Mouse (Mus musculus) hindbrain, postnatal 0 days (tissue): ENCODE data around the gene Rora. TPM values are rescaled to one million over a fixed set of nuclear protein-coding genes. Genes with fewer than 3 reads are reported as not detected.

Experiments
- ATAC-seq: fragments of 200-750 bp; cut with Nextera tagmentation; 2 replicates; pipeline ENCODE4 v1.8.0; 2017; ENCODE audit warnings: mild to moderate bottlenecking, moderate TSS enrichment, moderate library complexity
- DNase-seq: peaks from one replicate; pipeline ENCODE4 v3.0.0-alpha.2; 2015; ENCODE audit warnings: low spot score
- H3K27ac ChIP-seq: fragments of 300-500 bp; sonication (generic); 2 replicates; pipeline ENCODE4 v1.5.1; 2014; ENCODE audit warnings: mild to moderate bottlenecking
- H3K27me3 ChIP-seq: fragments of 300-500 bp; sonication (generic); 2 replicates; pipeline ENCODE4 v1.6.1; 2014; ENCODE audit warnings: low read length, mixed read lengths; ENCODE audit not compliant: insufficient read depth
- H3K36me3 ChIP-seq: fragments of 300-500 bp; sonication (generic); 2 replicates; pipeline ENCODE4 v1.6.1; 2014; ENCODE audit warnings: low read length, mixed read lengths; ENCODE audit not compliant: insufficient read depth
- H3K4me1 ChIP-seq: fragments of 300-500 bp; sonication (generic); 2 replicates; pipeline ENCODE4 v1.6.1; 2014; ENCODE audit warnings: antibody characterized with exemption, low read length, mixed read lengths; ENCODE audit not compliant: insufficient read depth
- H3K4me2 ChIP-seq: fragments of 300-500 bp; sonication (generic); 2 replicates; pipeline ENCODE4 v1.6.1; 2014; ENCODE audit warnings: low read depth, mild to moderate bottlenecking, low read length, moderate library complexity, mixed read lengths
- H3K4me3 ChIP-seq: fragments of 300-500 bp; sonication (generic); 2 replicates; pipeline ENCODE4 v1.5.1; 2014; ENCODE audit warnings: low read length
- H3K9ac ChIP-seq: fragments of 300-500 bp; sonication (generic); replicated peaks from 2 replicates; pipeline ENCODE4 v1.6.1; 2014; ENCODE audit warnings: mild to moderate bottlenecking, low read length, moderate library complexity, mixed read lengths
- H3K9me3 ChIP-seq: fragments of 300-500 bp; sonication (generic); 2 replicates; pipeline ENCODE4 v1.6.1; 2016; ENCODE audit warnings: low read length, mixed read lengths
- CTCF ChIP-seq: IDR thresholded peaks from 2 replicates; pipeline ENCODE4 v1.5.1; 2016; ENCODE audit warnings: antibody characterized with exemption, control low read depth, low read depth
- WGBS: fragments of 180-500 bp; shearing (Covaris S2); extraction: QIAGEN DNeasy Blood & Tissue Kit; methylation state at CpG from one replicate; pipeline ENCODE4 v1.1.7; 2014; 5-methylcytosine and 5-hydroxymethylcytosine counted together
- polyA plus RNA-seq: library from polyadenylated mRNA; unstranded; fragments of >200 nt; fragmentation: Nextera tagmentation; extraction: Ambion mirVana; gene quantifications from 2 replicates; pipeline ENCODE4 v1.2.1, GENCODE M21; 2015
- total RNA-seq: library from RNA; depleted of rRNA; stranded (reverse); fragments of >200 nt; gene quantifications from 2 replicates; pipeline ENCODE4 v1.2.3, GENCODE M21; 2014

The Rora gene
- total and polyA plus RNA-seq, 2 experiments from 2014 or later = 27.5 to 59.4 TPM

DNA sequence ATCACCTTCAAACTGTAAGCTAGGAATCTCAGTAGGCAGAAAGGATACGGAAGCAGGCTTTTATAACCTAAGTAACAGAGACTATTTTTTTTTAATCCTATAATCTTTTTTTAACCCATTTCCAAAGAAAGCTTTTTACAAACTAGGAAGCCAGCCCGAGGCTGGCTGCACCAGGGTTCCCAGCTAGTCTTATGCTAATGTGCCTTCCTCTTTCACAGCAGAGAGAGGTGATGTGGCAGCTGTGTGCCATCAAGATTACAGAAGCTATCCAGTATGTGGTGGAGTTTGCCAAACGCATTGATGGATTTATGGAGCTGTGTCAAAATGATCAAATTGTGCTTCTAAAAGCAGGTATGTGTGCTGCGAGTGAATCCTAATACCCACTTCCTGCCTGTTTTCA, 719.3 kb downstream of the Rora start:
- ATAC-seq (no peak), DNase-seq (no peak)
- Histone ChIP-seq H3K36me3 (peaks cover 20% of the 10 kb centered on the region), H3K9ac (no peak overlapping the region), H3K4me1 (no peaks in the 10 kb centered on the region), H3K4me3 (no peak overlapping the region), H3K9me3 (no peaks in the 10 kb centered on the region), H3K4me2 (no peak overlapping the region), H3K27me3 (no peaks in the 10 kb centered on the region), H3K27ac (no peak overlapping the region)
- TF ChIP-seq CTCF = no peak
- 41% methylated on average over 4 of the region's 4 CpGs for WGBS

DNA sequence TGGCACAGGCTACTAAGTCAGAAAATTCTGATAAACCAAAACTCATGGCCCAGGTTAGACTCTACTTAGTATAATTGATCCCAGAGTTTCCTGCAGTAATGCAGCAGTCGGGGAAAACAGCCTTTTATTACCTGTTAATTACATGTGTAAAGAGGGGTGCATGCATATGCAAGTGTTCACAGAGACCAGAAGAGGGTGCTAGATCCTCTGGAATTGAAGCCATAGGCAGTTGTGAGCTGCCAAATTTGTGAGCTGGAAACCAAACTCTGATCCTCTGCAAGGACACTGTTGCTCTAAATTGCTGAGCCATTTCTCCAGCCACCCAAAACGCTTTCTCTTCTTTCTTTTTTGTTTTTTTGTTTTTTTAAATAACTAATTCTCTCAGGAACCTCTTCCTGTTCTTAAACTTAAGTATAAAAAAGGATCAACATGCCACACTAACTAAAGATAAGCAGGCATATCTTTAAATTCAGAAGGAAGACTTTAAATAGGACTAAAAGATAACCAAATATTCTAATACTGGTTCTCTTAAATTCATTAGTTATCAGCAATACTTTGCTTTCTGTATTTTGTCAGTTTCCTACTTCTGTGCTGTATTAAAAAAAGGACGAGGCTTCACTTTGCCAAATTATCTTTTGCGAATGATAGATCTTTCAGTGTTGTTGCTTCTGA, 723.5 kb downstream of the Rora start:
- 88% methylated on average over 4 of the region's 4 CpGs for WGBS
- H3K4me3 ChIP-seq = no peak overlapping the region
- H3K9ac ChIP-seq = no peak overlapping the region
- H3K27ac ChIP-seq = no peak overlapping the region
- no peak overlapping the region for H3K4me2 ChIP-seq
- no peaks in the 10 kb centered on the region for H3K9me3 ChIP-seq
- no peaks in the 10 kb centered on the region for H3K27me3 ChIP-seq
- 0 out of 2 replicates have a peak, but pooled peaks have one; percentile 14 for TF ChIP-seq CTCF
- H3K36me3 ChIP-seq = peaks cover 20% of the 10 kb centered on the region
- DNase-seq (no peak), ATAC-seq (no peak)
- no peaks in the 10 kb centered on the region for H3K4me1 ChIP-seq

DNA sequence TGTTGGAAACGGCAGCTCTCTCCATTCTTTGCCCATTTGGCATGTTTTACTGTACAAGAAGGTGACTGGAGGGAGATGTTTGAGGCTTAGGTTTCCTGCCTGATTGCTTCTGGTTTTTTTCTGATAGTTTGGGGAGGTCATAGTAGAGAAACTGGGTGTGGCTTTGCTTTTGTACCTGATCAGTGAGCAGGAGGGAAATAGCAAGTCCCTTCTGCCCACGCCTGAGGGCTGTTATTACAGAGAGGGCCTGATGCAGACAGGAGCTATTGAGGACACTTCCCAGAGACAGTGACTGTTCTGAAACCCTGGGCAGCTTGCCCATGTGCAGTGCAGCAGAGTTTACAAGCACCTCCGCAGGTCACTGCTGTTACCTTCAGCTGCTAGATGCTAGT, 724.1 kb downstream of the Rora start:
- DNase-seq (no peak), ATAC-seq (no peak)
- Histone ChIP-seq H3K27me3 (no peaks in the 10 kb centered on the region), H3K9me3 (no peaks in the 10 kb centered on the region), H3K4me1 (no peaks in the 10 kb centered on the region), H3K27ac (no peak overlapping the region), H3K36me3 (peaks cover 20% of the 10 kb centered on the region), H3K4me2 (no peak overlapping the region), H3K9ac (no peak overlapping the region), H3K4me3 (no peak overlapping the region)
- 87% methylated on average over 3 of the region's 3 CpGs for WGBS
- TF ChIP-seq CTCF = no peak

DNA sequence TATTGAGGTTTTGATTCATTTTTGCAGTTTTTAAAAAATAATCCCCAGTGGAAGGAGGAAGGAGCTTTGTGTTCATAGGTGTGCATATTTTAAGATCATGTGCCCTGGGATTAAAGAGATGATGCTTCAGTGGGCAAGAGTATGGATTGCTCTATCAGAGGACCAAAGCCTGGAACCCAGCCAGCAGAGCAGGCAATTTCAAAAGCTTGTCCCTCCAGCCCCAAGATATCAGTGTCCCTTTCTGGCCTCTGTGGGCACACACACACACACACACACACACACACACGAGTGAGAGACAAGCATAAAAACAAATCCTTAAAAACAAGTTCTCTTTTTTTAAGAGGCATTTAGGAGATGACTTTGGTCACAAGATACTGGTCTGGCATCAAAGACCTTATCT, 727.0 kb downstream of the Rora start:
- no peak overlapping the region for H3K4me3 ChIP-seq
- WGBS = 77% methylated on average over 1 of the region's 1 CpGs
- no peak overlapping the region for H3K27ac ChIP-seq
- H3K4me2 ChIP-seq = no peak overlapping the region
- no peaks in the 10 kb centered on the region for H3K4me1 ChIP-seq
- no peaks in the 10 kb centered on the region for H3K9me3 ChIP-seq
- DNase-seq (no peak), ATAC-seq (no peak)
- H3K36me3 ChIP-seq = peaks cover 11% of the 10 kb centered on the region; the same call in 1 of the 2 replicates
- no peaks in the 10 kb centered on the region for H3K27me3 ChIP-seq
- H3K9ac ChIP-seq = no peak overlapping the region
- no peak for TF ChIP-seq CTCF

DNA sequence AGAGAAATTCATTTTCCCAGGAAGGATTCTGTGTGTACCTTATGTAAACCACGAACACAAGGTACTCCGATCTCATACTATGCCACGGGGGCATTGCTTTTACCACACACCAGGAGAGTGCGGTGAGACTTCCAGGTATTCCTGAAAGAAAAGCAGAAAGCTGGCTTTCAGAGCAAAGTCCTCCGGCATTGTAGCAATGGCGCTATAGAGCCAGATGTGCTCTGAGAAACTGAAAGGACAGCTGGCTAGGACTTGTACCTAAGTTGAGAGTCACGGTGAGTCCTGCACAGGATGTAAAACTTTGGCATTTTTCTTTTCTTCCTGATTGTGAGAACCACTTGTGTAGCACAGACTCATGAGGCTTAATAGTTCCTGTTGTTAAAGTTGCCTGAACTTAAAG, 728.2 kb downstream of the Rora start:
- ATAC-seq (no peak), DNase-seq (no peak)
- no peak overlapping the region for H3K27ac ChIP-seq
- peaks cover 3% of the 10 kb centered on the region; the same call in 1 of the 2 replicates for H3K36me3 ChIP-seq
- no peak; the same call in 1 of the 2 replicates for TF ChIP-seq CTCF
- WGBS = 64% methylated on average over 7 of the region's 7 CpGs
- no peak overlapping the region for H3K9ac ChIP-seq
- no peak overlapping the region for H3K4me2 ChIP-seq
- H3K9me3 ChIP-seq = no peaks in the 10 kb centered on the region
- no peaks in the 10 kb centered on the region for H3K27me3 ChIP-seq
- H3K4me1 ChIP-seq = no peaks in the 10 kb centered on the region
- H3K4me3 ChIP-seq = no peak overlapping the region

DNA sequence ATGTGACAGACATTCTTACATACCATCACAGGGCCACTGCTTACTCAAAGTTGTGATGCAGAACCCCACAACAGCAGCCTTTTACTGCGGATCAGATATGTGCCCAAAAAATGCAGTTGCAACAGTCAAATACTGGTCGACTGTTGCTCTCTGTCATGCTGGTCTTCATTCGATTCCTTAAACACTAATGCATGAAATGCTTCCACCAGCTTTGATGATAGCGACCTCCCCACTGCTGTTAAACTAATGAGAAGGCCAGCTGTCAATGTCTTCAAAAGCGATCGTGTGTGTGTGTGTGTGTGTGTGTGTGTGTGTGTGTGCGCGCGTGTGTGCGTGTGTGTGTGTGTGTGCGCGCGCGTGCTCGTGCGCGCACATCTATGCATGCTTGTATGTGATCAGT, 730.9 kb downstream of the Rora start:
- H3K4me2 ChIP-seq = no peak overlapping the region
- 88% methylated on average over 17 of the region's 17 CpGs for WGBS

DNA sequence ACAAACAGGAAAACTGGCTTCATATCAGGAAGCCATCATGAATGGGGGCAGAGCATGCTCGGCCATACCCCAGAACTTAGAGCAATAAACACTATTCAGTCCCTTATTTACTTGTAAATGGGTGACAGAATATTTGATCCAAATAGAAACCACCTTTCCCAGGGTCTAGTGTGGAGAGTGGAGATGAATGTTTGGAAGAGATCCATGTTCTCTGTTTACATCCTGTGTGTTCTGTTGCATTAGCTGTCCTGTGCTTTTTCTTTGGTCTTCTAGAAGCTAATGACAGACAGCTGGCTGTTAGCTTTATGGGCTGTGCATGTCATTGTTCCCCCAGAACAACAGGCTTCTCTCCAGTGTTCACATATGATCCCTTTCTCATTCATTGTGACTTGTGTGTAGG, 731.3 kb downstream of the Rora start:
- Histone ChIP-seq H3K4me2 (no peak overlapping the region), H3K4me1 (no peaks in the 10 kb centered on the region), H3K9me3 (no peaks in the 10 kb centered on the region), H3K27me3 (no peaks in the 10 kb centered on the region), H3K4me3 (no peak overlapping the region), H3K9ac (no peak overlapping the region), H3K36me3 (no peaks in the 10 kb centered on the region), H3K27ac (no peak overlapping the region)
- DNase-seq (no peak), ATAC-seq (no peak)
- no peak for TF ChIP-seq CTCF
- WGBS = 60% methylated on average over 1 of the region's 1 CpGs

More for the DNA sequence above, 730.9 kb downstream of the Rora start:
- Histone ChIP-seq H3K27me3 (no peaks in the 10 kb centered on the region), H3K36me3 (no peaks in the 10 kb centered on the region), H3K27ac (no peak overlapping the region), H3K4me1 (no peaks in the 10 kb centered on the region), H3K4me3 (no peak overlapping the region), H3K9me3 (no peaks in the 10 kb centered on the region), H3K9ac (no peak overlapping the region)
- no peak for TF ChIP-seq CTCF
- ATAC-seq = no peak
- no peak for DNase-seq
